Mouse (Mus musculus) spleen, adult 2 months (tissue): ENCODE measurements around the gene Gpsm2.

Experiments
- CTCF ChIP-seq: fragments of 200-500 bp; IDR thresholded peaks from 2 replicates; pipeline ENCODE4 v1.5.1; 2011; ENCODE audit warnings: mild to moderate bottlenecking, inconsistent platforms; ENCODE audit not compliant: insufficient read depth, insufficient read length, insufficient replicate concordance; ENCODE audit errors: extremely low read depth
- POLR2A ChIP-seq: fragments of 200-500 bp; IDR thresholded peaks from 2 replicates; pipeline ENCODE4 v1.6.1; 2011; ENCODE audit warnings: low read depth, low read length, inconsistent platforms

GRCm38 (mm10) chr3:108714837-108715236 is 7.3 kb downstream of the Gpsm2 start:
- no peak for TF ChIP-seq CTCF
- no peak for TF ChIP-seq POLR2A
